Mouse (Mus musculus) bone marrow, adult 2 months (tissue): ENCODE data around the gene Tubgcp6.

Experiments
- CTCF ChIP-seq: fragments of 200-500 bp; IDR thresholded peaks from 2 replicates; pipeline ENCODE4 v1.5.1; 2011; ENCODE audit warnings: low read length, control low read depth; ENCODE audit not compliant: control insufficient read depth, insufficient read depth
- POLR2A ChIP-seq: fragments of 200-500 bp; IDR thresholded peaks from 2 replicates; pipeline ENCODE4 v1.6.1; 2011; ENCODE audit warnings: low read depth, mild to moderate bottlenecking, control low read depth, low read length, borderline replicate concordance; ENCODE audit not compliant: control insufficient read depth

DNA sequence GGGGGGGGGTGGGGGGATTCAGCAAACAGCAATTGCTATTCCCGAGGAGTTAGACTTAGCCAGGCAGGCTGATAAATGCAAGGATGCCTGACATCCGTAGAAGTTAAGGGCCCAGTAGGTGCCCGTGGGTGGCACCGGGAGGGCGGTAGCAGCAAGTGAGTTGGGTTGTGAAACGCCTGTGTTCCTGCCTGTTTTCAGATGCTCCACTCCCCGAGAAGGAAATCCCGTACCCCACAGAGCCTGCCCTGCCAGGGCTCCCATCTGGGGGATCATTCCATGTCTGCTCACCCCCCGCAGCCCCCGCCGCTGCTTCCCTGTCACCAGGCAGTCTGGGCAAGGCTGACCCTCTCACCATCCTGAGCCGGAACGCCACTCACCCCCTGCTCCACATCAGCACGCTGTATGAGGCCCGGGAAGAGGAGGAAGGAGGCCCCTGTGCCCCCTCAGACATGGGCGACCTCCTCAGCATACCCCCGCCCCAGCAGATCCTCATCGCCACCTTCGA lies 53.5 kb downstream of the Tubgcp6 start:
- TF ChIP-seq CTCF: no peak
- TF ChIP-seq POLR2A: no peak
